Mouse (Mus musculus) kidney, postnatal 0 days (tissue): ENCODE results near the gene Rapgef3. TPM values are rescaled to one million over a fixed set of nuclear protein-coding genes. Genes with fewer than 3 reads are reported as not detected.
A peak's percentile ranks its signal among the peaks of the same experiment; 100 is the strongest.

ENCODE experiments used
- ATAC-seq: fragments of 200-750 bp; cut with Nextera tagmentation; replicated peaks from 2 replicates; pipeline ENCODE4 v1.8.0; 2017; ENCODE audit warnings: low read depth, moderate number of reproducible peaks, moderate TSS enrichment, moderate library complexity; ENCODE audit not compliant: low FRiP score
- DNase-seq: peaks from one replicate; pipeline ENCODE4 v3.0.0-alpha.2; 2016; ENCODE audit warnings: low spot score
- H3K27ac ChIP-seq: fragments of 300-500 bp; sonication (generic); 2 replicates; pipeline ENCODE4 v1.5.1; 2014; ENCODE audit warnings: mild to moderate bottlenecking
- H3K27me3 ChIP-seq: fragments of 300-500 bp; sonication (generic); 2 replicates; pipeline ENCODE4 v1.6.1; 2014; ENCODE audit warnings: low read length, mixed read lengths; ENCODE audit not compliant: insufficient read depth
- H3K36me3 ChIP-seq: fragments of 300-500 bp; sonication (generic); 2 replicates; pipeline ENCODE4 v1.6.1; 2014; ENCODE audit warnings: low read length, mixed read lengths; ENCODE audit not compliant: insufficient read depth
- H3K4me1 ChIP-seq: fragments of 300-500 bp; sonication (generic); replicated peaks from 2 replicates; pipeline ENCODE4 v1.6.1; 2014; ENCODE audit warnings: antibody characterized with exemption, low read length, mixed read lengths; ENCODE audit not compliant: insufficient read depth
- H3K4me2 ChIP-seq: fragments of 300-500 bp; sonication (generic); 2 replicates; pipeline ENCODE4 v1.6.1; 2014; ENCODE audit warnings: mild to moderate bottlenecking, low read length, moderate library complexity, mixed read lengths
- H3K4me3 ChIP-seq: fragments of 300-500 bp; sonication (generic); replicated peaks from 2 replicates; pipeline ENCODE4 v1.5.1; 2014; ENCODE audit warnings: low read depth, low read length
- H3K9ac ChIP-seq: fragments of 300-500 bp; sonication (generic); 2 replicates; pipeline ENCODE4 v1.6.1; 2014; ENCODE audit warnings: low read depth, low read length
- H3K9me3 ChIP-seq: fragments of 300-500 bp; sonication (generic); replicated peaks from 2 replicates; pipeline ENCODE4 v1.6.1; 2016; ENCODE audit warnings: low read length, inconsistent platforms, mixed read lengths
- CTCF ChIP-seq: IDR thresholded peaks from 2 replicates; pipeline ENCODE4 v1.5.1; 2016; ENCODE audit warnings: antibody characterized with exemption, low read depth, mild to moderate bottlenecking, moderate library complexity
- WGBS: fragments of 180-500 bp; shearing (Covaris S2); extraction: QIAGEN DNeasy Blood & Tissue Kit; methylation state at CpG from one replicate; pipeline ENCODE4 v1.1.7; 2014; 5-methylcytosine and 5-hydroxymethylcytosine counted together
- polyA plus RNA-seq: library from polyadenylated mRNA; unstranded; fragments of >200 nt; fragmentation: Nextera tagmentation; extraction: Ambion mirVana; gene quantifications from 2 replicates; pipeline ENCODE4 v1.2.1, GENCODE M21; 2015

Gene Rapgef3
- polyA plus RNA-seq, 1 experiment from 2014 or later = 27.5 TPM

DNA sequence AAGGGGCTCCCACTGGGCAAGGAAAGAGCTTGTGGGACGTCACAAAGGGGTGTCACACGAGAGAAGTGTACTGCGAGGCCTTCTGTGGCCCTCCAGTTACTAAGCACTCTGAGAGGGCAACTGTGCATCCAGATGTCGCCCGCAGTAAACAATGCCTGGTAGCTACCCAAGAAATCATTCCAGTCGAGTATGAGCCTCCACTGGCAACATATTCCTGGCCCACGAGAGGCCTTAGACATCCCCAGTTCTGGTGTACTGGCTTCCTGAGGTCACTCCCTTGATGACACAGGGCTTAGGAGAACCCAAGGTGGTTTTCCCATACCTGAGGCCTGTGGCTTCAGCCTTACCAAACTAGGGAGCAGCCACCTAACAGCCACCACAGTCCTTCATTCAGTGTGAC, 45.1 kb upstream of the Rapgef3 start:
- DNase-seq (no peak), ATAC-seq (no peak)
- Histone ChIP-seq H3K9me3 (no peaks in the 10 kb centered on the region), H3K4me1 (peaks cover 30% of the 10 kb centered on the region), H3K27me3 (no peaks in the 10 kb centered on the region), H3K9ac (0 out of 2 replicates have a peak overlapping the region, but pooled peaks have one; percentile 8), H3K4me3 (no peak overlapping the region), H3K27ac (0 out of 2 replicates have a peak overlapping the region, but pooled peaks have one; percentile 57), H3K4me2 (no peak overlapping the region), H3K36me3 (peaks cover 20% of the 10 kb centered on the region)
- 70% methylated on average over 7 of the region's 7 CpGs for WGBS
- no peak for TF ChIP-seq CTCF

- no peak for TF ChIP-seq CTCF
- Histone ChIP-seq H3K4me2 (no peak overlapping the region), H3K27me3 (no peaks in the 10 kb centered on the region), H3K4me1 (peaks cover 30% of the 10 kb centered on the region), H3K36me3 (peaks cover 27% of the 10 kb centered on the region), H3K27ac (peak overlapping the region; percentile 60; the same call in 1 of the 2 replicates), H3K9me3 (no peaks in the 10 kb centered on the region), H3K9ac (no peak overlapping the region), H3K4me3 (no peak overlapping the region)
- DNase-seq (no peak), ATAC-seq (no peak; the same call in 1 of the 2 replicates)
- 49% methylated on average over 6 of the region's 6 CpGs for WGBS
Measured at GRCm38 (mm10) chr15:97812126-97812525, 44.4 kb upstream of the Rapgef3 start.

DNA sequence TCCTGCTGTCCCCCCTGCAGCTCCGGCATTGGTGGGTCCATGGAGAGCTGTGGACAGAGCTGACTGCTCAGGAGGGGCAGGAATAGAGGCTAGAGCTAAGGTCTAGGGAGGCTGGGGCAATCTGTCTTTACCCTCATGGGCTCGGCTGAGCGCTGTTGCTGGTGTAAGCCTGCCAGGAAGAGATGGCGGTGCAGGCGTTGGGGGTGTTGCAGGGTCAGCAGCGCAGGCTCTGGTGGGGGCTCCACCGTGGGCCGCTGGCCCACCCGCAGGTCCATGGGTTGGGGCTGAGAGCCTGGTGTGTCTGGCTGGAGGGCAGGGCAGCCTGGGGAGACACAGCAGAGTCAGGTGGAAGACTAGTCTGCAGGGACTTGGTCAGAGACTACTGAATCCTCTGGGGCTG, 43.5 kb upstream of the Rapgef3 start:
- ATAC-seq (no peak), DNase-seq (no peak)
- Histone ChIP-seq H3K27ac (peak overlapping the region; percentile 60; the same call in 1 of the 2 replicates), H3K9me3 (no peaks in the 10 kb centered on the region), H3K4me2 (no peak overlapping the region), H3K27me3 (no peaks in the 10 kb centered on the region), H3K4me1 (peaks cover 30% of the 10 kb centered on the region), H3K36me3 (peaks cover 34% of the 10 kb centered on the region), H3K4me3 (no peak overlapping the region), H3K9ac (no peak overlapping the region)
- TF ChIP-seq CTCF = no peak
- 78% methylated on average over 9 of the region's 9 CpGs for WGBS

GRCm38 (mm10) chr15:97810399-97810798, 42.6 kb upstream of the Rapgef3 start:
- Histone ChIP-seq H3K4me2 (no peak overlapping the region), H3K9ac (no peak overlapping the region), H3K4me3 (no peak overlapping the region), H3K27ac (no peak overlapping the region), H3K36me3 (peaks cover 35% of the 10 kb centered on the region), H3K9me3 (no peaks in the 10 kb centered on the region), H3K4me1 (peaks cover 30% of the 10 kb centered on the region), H3K27me3 (no peaks in the 10 kb centered on the region)
- no peak for DNase-seq
- 90% methylated on average over 5 of the region's 5 CpGs for WGBS
- ATAC-seq = no peak
- no peak for TF ChIP-seq CTCF

DNA sequence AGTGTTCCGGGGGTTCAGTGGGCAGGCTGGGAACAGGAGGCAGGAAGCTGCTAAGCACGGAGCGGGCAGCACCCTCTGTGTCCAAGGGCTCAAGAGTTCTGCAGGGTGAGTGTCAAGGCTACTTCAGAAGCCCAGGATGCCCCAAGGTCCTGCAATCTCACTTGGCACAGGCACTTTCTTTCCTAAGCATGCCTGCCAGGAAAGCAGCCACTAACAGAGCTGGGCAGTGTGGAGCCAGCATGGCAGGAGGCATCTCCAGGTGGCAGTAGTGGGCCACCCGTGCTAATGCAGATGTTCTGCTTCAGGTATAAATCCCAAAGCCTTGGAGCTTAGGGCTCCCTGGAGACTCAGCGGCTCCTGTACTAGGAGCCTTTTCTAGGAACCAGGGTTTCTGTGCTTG, 42.2 kb upstream of the Rapgef3 start:
- Histone ChIP-seq H3K27me3 (no peaks in the 10 kb centered on the region), H3K27ac (no peak overlapping the region), H3K9me3 (no peaks in the 10 kb centered on the region), H3K36me3 (peaks cover 35% of the 10 kb centered on the region), H3K4me3 (no peak overlapping the region), H3K4me2 (no peak overlapping the region), H3K9ac (no peak overlapping the region), H3K4me1 (peaks cover 26% of the 10 kb centered on the region)
- no peak for ATAC-seq
- DNase-seq = peak; percentile 40
- peak; percentile 73 for TF ChIP-seq CTCF
- 83% methylated on average over 5 of the region's 5 CpGs for WGBS

DNA sequence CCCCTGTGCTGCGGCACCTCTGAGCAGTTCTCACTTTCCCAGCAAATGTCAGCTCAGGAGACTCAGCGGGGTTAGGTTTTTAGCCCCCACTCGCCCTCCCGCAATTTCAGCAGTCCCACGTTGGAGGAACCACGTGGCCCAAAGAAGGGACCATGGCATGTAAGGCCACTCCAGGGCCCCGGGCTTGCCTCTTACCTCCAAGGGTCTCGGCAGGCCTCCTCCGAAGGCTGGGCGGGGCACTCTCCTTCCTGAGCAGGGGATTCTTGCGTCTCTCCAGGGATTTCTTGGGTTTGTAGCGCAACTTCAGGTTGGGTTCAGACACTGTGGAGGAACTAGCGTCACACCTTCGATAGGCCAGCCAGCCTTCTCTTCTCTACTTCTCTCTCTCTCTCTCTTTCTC, 41.4 kb upstream of the Rapgef3 start:
- Histone ChIP-seq H3K4me3 (no peak overlapping the region), H3K36me3 (peaks cover 35% of the 10 kb centered on the region), H3K27ac (no peak overlapping the region), H3K9me3 (no peaks in the 10 kb centered on the region), H3K4me2 (no peak overlapping the region), H3K27me3 (no peaks in the 10 kb centered on the region), H3K4me1 (peaks cover 20% of the 10 kb centered on the region), H3K9ac (no peak overlapping the region)
- ATAC-seq (no peak), DNase-seq (no peak)
- 89% methylated on average over 14 of the region's 14 CpGs for WGBS
- TF ChIP-seq CTCF = no peak

DNA sequence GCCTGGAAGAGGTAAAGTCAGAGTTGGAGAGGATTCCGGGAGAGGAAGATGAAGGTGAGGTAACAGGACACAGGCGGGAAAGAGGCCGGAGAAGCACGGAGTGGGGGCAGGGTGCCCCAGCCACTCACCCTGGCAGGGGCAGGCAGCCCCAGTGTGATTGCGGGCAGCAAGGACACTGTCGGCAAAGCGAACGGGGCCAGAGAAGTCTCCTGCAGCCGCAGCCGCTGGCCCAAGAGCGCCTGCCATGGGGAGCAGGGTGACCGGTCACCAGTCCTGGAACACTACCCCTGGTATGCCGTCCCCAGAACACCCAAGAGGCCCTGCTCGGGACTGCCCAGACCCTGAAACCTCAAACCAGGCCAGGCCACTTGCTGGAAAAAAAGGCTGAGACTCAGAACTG, 40.8 kb upstream of the Rapgef3 start:
- ATAC-seq (no peak), DNase-seq (no peak)
- Histone ChIP-seq H3K4me1 (peaks cover 13% of the 10 kb centered on the region; the same call in 1 of the 2 replicates), H3K9me3 (no peaks in the 10 kb centered on the region), H3K36me3 (peaks cover 35% of the 10 kb centered on the region), H3K9ac (no peak overlapping the region), H3K4me2 (no peak overlapping the region), H3K27me3 (no peaks in the 10 kb centered on the region), H3K4me3 (no peak overlapping the region), H3K27ac (no peak overlapping the region)
- 84% methylated on average over 14 of the region's 14 CpGs for WGBS
- no peak for TF ChIP-seq CTCF
